Mouse (Mus musculus) right cerebral cortex, adult 18-20 months (tissue): ENCODE results near the gene Traf3.

Experiments
- DNase-seq: peaks from one replicate; pipeline ENCODE4 v3.0.0; 2022; ENCODE audit warnings: mixed read lengths

The Traf3 gene

DNA sequence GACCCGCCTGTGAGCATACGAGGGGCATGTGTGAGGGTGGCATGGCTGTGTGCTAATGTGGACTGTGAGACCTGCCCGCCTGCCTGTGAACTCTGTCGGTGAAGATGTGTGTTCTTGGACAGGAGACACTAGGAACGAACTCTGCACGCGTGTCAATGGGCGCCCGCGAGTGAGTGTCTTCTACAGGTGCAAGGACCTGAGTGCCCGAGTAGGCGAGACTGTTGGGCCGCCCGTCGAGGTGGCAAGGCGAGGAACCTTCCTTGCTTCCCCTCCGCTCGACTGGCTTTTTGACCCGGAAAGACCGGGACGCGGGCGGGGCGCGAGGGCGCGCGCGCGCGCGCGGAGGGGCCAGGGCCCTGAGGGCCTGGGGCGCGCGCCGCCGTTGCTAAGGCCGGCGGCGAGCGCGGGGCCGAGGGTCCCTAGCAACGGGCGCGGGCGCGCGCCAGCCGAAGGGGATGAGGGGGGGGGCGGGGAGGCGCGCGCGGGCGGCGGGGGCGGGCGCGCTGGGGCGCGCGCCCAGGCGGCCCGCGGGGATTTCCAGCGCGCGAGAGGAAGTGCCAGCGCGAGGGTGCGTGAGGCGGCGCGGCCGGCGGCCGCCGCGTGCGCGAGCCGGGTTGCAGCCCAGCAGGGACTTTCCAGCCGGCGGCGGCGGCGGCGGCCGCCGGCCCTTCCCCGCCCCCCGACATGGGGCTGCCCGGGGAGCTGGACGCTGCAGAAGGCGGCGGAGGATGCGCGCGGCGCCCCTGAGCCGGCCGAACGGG, at the start of gene Traf3:
Gene Traf3 (plus strand): TSS at position 540 of the 761 bp plus-strand sequence.
- DNase-seq, result peak; percentile 66

DNA sequence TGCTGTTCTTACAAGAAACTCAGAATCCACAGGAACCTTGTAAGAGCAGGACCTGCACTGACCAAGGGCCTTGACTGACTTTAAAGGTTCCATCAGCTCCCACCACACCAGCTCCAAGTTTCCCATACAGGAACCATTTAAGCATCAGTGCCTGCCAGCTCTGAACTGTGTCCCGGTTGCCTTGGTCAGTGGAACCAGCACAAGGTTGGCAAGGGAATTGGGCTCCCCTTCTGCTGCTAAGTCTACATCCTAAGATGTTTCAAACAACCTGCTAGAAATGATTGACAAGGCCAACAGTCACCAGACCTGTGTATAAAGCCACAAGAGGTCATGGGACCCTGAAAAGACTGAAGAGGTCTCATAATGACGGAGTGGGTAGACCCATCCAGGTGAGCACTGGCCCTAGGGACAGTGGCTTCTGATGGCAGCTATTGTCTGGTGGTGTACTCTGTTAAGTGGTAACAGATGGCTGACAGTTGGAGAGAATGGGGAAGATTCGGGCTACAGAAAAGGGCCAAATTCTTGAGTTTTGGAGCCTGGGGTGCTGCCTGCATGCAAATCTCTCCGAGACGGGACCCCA, 46.6 kb upstream of the Traf3 start:
- no peak for DNase-seq

DNA sequence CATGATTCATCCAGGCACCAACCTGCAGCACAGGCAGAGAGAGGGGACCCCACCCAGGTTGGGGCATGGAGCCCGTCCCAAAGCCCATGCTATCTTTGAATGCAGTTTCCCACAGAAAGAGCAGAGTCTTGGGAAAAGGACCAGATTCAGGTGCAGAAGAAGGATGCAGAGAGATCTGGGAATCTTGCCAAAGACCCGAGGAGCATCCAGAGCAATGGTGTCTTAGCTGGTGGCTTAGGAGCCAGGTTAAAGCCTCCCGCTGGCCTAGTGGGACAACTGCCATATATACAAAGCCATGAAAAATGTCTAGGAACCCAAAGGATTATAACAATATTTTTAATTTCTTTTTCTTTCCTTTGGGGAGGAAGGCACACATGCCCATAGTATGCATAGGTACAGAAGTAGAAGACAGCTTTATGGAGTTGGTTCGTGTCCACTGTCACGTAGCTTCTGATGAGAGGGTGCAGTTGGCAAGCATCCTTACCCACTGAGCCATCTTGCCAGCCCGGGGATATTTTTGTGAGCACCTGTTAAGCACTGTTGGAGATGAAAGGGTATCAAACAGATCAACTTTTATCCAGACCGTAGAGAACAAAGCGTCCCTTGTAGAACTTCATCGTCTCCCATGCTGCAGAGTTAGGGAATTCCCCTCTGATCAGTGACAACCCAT, 45.1 kb upstream of the Traf3 start:
- DNase-seq, result no peak

DNA sequence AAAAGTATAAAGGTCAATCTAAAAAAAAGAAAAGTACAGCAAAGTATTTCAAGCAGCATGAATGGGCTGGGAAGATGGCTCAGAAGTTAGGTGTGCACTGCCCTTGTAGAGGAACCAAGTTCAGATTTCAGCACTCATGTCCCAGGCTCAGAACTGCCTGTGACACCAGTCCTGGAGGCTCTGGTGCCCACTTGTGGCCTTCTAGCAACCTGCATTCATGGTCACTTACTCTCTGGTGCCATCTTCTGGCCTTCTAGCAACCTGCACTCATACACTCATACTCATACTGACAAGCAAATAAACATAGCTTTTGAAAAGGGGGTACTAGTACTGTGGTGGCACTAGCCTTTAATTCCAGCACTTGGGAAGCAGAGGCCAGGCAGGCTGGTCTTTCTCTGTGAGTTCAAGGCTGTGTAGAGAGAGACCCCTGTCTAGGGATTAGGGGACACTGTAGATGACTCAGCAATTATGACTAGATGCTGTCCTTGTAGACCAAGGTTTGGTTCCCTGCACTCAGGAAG, 43.8 kb upstream of the Traf3 start:
- DNase-seq, result no peak

DNA sequence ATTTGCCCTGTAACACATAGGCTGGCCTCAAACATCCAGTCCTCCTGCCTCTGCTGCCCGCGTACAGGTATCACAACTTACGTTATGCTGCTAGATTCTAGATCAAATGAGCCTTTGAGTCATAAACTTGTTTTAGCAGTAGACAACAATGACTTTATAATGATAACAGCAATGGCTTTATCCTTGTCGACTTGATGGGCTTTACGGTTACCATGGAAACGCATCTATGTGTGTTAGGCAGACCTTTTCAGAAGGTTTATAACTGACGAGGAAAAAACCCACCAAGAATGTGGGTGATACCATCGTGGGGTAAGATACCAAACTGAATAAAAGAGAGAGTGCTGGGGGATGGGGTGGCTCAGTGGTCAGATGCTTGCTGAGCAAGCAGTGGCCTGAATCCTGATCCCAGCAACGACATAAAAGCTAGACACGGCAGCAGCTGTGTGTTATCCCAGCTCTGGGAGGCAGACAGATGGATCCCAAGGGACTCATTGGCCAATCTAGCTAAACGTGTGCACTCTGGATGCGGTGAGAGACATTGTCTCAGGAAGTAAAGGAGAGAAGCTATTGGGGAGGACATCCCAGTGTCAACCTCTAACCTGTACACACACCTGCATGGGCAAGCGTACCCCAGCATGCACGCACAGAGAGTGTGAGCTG, 41.4 kb upstream of the Traf3 start:
- DNase-seq, result no peak

DNA sequence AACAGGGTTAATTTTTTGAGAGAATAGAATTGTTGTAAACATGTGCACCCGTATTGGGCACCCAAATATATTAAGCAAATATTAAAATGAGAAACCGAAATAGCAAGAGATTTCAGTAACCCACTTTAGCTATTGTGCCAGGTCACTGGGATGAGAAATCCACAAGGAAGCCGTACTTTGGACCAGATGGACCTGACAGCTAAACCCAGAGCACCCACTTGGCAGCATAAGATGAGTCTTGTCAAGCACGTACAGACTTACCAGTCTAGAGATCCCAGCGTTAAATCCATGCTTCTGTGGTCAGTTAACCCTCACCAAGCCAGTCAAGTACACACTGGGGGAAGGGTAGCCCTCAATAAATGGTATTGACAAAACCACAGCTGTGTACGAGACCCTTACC, 40.5 kb upstream of the Traf3 start:
- DNase-seq, result no peak

DNA sequence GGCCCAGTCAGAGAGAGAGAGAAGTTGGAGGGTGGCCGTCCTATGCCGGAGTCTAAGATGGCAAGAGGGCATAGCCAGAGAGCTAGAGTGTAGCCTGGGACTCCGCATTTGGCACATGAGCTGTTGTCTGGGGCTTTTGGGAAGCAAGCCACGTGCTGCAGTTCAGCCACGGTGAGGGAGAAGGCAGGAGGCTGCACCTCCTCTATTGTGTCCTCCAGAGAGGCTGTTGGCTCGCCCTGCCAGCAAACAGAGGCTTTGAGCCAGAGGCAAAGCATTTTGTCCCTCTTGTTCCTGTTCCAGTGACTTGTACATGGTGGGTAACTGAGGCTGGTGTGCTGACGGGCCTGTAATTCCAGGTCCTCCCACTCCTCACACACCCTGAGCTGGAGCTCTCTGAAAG, 32.0 kb upstream of the Traf3 start:
- DNase-seq, result no peak

DNA sequence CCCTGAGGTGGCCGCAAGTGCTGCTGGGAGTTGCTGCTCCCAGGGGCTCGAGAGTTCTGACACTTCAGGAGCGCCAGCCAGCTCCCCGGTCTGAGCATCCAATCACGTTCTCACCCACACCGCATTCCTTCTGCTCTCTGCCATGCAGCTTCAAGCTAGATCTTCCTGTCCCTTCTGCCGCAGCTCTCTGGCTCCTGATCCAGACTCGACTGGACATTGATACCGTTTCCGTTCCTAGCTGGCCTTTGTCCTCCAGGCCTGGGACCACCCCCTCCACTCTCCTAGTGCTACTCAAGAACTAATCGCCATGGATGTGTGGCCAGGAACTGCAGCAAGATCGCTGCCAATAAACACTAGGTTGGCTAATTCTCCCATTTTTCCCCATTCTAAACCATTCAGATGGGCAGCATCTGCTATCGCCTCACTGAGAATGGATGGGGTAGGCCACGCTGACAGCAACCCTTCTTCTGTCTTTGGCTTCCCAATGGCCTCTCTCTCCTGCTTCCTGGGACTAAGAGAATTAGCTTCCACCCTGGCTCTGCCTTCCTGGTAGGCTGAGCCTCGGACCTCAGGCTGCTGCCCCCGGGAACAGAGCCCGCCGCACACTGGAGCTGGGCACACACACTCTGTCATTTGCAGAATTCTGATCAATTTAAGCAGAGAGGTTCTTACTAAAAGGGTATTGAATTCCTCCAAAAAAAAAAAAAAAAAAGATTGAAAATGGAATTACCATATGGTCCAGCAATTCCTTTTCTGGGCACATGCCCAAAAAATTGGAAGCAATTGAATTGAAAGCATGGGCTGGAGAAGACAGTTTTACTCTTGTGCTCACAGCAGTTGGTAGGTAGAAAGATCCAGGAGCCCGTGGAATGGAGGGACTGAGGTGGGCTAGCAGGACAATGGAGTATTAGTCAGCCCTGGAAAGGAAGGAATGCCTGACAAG, 31.1 kb upstream of the Traf3 start:
- peak; percentile 27 for DNase-seq

DNA sequence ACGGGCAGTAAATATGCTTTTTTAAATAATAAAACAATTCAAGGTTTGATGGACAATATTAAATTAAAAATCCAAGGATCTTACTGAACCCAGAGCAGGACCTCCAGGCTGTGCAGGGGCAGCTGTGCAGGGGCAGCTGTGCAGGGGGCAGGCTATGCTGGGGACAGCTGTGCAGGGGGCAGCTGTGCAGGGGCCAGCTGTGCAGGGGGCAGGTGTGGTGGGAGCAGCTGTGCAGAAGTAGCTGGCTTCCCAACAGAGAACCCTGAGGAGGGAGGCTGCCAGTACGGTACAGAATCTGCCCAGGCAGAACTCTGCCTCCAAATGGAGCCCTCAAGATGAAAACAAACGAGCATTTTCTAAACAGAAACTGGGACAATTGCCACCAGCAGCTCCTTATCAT, 30.2 kb upstream of the Traf3 start:
- no peak for DNase-seq

DNA sequence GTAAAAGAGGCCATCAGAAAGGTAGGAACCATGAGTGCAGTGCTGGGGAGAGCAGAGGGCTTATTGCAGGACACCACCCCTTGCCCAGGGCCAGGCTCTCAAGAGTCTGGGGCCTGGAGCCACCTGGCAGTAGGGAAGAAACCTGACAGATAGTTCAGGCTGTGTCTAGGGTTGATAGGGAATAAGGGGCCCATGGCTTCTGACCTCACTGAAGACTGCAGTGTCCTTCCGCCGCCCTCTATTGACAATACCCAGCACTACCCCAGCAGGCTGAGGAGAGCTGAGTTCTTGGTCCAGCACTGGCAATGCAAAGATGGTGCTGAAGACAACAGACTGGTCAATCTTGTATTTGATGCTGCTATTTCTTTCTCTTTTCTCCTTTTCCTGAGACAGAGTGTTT, 29.1 kb upstream of the Traf3 start:
- no peak for DNase-seq

DNA sequence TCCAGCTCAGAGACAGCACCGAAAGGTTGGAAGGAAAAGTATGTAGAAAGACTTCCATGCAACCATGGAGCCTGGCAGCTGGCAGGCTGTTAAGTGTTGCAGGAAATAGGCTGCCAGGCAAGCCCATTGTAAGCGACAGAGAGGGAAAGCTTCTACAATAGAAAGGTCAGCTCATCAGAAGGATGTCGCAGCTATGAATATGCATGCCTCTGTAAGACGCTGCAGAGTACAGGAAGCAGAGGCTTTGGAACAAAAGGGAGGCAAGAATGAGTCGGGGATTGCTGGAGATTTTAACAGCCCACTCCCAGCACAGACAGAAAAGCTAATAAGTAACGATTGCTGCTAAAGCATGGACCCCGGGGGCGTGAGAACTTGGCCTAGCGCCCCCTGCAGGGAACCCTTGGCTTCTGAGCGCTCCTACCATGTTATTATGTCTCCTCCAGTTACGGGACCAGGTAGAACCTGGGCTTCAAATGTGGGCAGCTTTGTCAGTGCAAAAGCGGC, 23.1 kb upstream of the Traf3 start:
- DNase-seq, result peak; percentile 25

DNA sequence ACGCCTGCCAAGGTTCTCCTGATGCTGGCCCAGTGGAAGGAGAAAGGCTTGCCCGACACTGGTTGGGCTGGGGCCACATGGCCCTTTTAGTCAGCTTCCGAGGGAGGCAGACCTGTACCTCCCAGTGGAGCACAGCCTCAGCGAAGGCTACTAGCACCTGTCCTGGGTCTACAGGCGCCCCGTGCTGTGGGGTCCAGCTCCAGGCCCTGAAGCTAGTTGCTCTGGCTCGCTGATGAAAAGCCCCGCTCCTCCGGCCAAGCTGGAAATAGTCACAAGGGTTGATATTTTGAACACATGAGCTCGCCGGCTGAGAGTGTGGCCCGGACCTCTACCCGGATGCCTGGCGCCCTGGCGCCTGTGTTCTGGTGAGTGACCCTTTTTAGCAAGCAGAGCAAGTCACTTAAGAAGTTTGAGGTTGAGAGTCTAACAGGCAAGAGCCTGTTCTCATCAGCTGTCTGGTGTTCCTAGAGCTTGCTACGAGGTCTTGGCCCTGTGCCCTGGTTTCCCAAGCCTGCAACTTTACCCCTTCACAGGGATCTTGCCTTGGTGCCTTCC, 22.6 kb upstream of the Traf3 start:
- no peak for DNase-seq

DNA sequence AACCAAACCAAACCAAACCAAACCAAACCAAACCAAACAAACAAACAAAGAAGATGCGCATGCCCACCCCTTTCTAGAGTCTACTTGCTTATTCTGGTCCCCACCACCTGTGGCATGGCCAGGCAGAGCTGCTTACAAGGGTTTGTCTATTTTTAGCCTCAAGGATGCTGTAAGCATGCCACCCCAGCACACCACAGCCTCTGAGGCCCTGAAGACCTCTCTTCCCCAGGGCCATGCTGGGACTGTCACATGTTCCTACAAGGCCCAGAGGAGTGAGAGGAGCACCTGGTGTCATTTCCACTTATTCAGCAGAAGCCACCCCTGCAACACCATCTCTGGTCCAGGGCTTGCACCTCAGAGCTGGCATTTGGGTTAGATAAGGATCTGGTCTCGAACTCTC, 21.6 kb upstream of the Traf3 start:
- DNase-seq, result no peak

DNA sequence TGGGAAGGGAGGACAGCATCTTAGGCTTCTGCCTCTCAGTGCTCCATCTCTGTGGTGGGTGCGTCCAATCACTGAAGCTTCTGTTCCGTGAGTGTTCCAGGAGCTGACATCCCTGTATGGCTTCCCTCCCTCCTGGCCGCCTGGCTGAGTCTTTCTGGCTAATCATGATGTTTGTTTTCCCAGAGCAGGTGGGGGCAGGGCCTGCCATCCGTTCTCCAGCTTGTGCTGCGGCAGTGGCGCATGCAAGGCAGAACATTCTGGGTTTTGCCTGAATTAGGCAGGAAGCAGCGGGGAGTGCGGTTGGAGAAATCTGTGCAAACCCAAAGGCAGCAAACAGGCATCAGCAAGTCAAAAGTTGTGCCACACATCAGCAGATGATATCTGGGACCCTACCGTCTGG, 20.9 kb upstream of the Traf3 start:
- DNase-seq, result peak; percentile 67

DNA sequence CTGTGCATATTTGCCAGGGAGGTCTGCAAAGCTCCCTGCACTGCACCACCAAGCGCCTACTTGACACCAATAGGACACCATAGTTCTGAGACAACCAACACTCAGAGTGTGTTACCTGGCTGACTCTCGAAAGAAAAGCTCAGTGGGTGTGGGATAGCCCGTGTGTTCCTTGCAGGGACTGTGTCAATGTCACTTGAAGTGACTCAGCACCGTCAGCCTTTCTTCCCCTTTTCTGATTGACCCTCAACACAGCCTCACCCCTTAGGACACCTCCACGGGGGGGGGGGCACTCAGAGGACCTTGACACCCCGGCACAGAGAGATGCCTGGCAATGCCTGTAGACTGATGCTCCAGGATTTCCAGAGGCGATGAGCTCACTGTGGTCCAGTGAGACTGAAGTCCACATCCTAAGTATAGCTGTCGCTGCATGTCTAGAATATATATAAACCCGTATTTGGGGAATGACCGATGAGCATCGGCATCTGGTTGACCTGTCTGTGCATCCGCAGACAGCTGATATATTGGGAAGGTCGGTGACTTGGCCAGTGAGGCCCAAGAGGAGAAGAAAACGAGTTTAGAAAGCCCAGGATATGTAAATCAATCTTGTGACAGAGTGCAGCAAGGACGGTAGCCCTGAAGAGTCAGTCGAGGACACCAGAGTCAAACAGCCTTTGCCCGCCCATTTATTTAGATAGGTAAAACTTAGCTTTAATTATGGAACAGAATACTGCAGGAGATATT, 16.5 kb upstream of the Traf3 start:
- DNase-seq, result no peak

DNA sequence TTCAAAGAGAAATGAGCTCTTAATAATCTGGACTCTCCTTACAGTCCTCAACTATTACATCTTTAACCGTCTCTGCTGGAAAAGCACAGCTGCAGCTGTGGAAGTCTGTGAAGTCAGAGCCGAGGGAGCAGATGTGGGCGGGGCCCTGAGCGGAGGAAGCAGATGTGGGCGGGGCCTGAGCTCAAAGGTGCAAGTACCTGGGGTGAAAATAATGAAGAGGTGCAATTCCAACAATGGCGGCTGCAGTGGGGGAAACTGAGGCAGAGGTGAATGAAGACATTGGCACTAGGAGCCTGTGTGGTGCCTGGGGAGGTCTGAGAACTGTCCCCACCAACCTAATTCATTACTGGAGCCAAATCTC, 16.0 kb upstream of the Traf3 start:
- no peak for DNase-seq

DNA sequence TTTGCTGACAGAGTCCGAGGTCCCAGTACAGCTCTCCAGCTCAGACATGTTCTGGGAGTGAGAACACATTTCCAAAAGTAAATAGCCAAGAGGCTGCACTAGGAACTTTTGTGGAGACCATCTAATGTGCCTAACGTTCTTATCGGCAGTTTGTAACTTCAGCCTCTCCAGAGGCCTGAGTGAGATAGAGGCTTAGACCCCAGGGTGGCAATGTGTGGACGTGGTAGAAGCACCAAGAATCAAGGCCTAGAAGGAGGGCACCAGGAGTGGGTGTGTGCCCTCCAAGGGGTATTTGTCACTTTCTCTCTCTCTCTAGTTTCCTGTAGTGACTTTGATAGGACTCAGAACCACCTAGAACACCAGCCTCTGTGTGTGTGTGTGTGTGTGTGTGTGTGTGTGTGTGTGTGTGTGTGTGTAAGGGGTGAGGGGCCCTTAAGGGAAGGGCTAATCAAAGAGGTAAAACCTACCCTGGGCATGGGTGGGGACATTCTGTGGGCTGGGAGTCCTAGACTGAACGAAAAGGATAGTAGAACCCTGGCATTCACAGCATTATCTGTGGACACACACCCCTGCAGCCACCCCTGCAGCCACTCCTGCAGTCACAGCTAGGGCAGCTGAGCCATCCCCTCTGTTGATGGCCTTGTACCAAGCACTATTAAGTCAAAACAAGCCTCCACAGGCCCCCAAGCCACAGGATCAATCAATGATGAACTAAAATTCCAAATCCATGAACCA, 14.6 kb upstream of the Traf3 start:
- no peak for DNase-seq

DNA sequence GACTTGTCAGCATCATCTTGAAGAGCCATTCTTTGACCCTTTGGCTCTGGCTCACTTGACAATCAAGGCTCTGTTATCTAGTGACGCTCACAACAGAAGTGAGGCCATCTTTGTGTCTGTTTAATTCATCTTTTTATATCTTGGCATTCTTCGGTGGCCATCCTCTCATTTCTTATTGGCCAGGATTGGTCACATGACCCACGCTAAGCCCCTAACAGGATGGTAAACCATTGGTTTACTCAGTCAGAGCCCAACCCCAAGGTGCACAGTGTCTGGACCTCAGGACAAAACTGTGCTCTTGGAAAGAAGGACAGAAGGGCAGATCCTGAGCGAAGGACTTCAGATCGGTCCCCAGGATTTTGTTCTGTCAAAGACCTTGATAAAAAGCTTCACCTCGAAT, 13.6 kb upstream of the Traf3 start:
- no peak for DNase-seq

DNA sequence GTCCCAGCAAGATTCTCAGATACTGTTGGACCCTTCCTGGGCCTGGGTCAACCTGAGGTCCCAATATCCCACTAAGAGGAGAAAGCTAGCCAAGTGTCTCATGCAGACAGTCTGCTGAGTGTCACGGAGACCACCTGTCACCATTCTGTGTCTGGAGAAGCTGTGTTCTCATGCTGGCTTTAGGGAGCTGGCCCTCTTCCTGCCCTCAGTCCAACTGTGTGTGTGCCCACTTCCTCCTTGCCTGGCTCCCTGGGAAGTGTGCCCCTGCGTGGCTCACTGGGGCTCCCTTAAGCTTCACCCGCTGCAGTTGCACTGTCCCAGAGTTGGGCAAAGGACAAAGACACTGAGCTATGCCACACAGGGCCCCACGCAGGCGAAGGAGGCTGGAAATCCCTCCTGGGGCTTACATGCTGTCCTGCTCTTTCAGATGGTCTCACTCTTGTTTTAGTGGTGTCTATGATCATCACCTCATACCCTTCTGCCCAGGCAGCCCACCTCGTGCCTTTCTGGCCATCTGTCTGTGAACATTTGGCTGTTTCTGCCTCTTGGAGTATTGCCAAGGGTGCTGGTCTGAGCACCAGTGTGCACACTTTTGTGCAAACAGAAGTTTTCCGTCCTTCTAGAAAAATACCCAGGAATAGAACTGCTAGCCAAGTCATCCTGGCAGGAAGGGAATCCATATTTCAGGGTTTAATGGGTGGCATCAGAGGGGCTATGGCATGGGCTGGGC, 13.0 kb upstream of the Traf3 start:
- no peak for DNase-seq

DNA sequence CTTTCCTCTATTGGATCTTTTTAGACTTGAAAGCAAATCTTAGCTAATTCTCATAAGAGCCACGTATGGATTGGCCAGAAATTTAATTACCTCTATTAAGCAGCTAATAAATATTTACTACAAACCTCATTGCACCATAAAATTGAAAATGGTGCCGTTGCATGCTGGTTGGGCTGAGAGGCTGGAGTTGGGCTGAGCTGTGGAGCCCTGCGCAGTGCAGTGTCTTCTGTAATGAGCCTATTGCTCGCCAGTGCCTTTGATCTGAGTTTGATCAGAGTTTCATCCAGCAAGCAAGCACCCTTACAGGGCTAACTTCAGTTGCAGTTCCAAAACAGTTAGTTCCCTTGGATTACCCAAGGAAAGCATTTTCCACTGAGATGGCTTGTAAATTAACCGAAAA, 12.2 kb upstream of the Traf3 start:
- no peak for DNase-seq
